Mouse (Mus musculus) kidney, postnatal 0 days (tissue): ENCODE results near the gene Prss48. TPM values are rescaled to one million over a fixed set of nuclear protein-coding genes. Genes with fewer than 3 reads are reported as not detected.

ENCODE experiments used
- ATAC-seq: fragments of 200-750 bp; cut with Nextera tagmentation; replicated peaks from 2 replicates; pipeline ENCODE4 v1.8.0; 2017; ENCODE audit warnings: low read depth, moderate number of reproducible peaks, moderate TSS enrichment, moderate library complexity; ENCODE audit not compliant: low FRiP score
- DNase-seq: peaks from one replicate; pipeline ENCODE4 v3.0.0-alpha.2; 2016; ENCODE audit warnings: low spot score
- H3K27ac ChIP-seq: fragments of 300-500 bp; sonication (generic); 2 replicates; pipeline ENCODE4 v1.5.1; 2014; ENCODE audit warnings: mild to moderate bottlenecking
- H3K27me3 ChIP-seq: fragments of 300-500 bp; sonication (generic); 2 replicates; pipeline ENCODE4 v1.6.1; 2014; ENCODE audit warnings: low read length, mixed read lengths; ENCODE audit not compliant: insufficient read depth
- H3K36me3 ChIP-seq: fragments of 300-500 bp; sonication (generic); 2 replicates; pipeline ENCODE4 v1.6.1; 2014; ENCODE audit warnings: low read length, mixed read lengths; ENCODE audit not compliant: insufficient read depth
- H3K4me1 ChIP-seq: fragments of 300-500 bp; sonication (generic); replicated peaks from 2 replicates; pipeline ENCODE4 v1.6.1; 2014; ENCODE audit warnings: antibody characterized with exemption, low read length, mixed read lengths; ENCODE audit not compliant: insufficient read depth
- H3K4me2 ChIP-seq: fragments of 300-500 bp; sonication (generic); 2 replicates; pipeline ENCODE4 v1.6.1; 2014; ENCODE audit warnings: mild to moderate bottlenecking, low read length, moderate library complexity, mixed read lengths
- H3K4me3 ChIP-seq: fragments of 300-500 bp; sonication (generic); replicated peaks from 2 replicates; pipeline ENCODE4 v1.5.1; 2014; ENCODE audit warnings: low read depth, low read length
- H3K9ac ChIP-seq: fragments of 300-500 bp; sonication (generic); 2 replicates; pipeline ENCODE4 v1.6.1; 2014; ENCODE audit warnings: low read depth, low read length
- H3K9me3 ChIP-seq: fragments of 300-500 bp; sonication (generic); replicated peaks from 2 replicates; pipeline ENCODE4 v1.6.1; 2016; ENCODE audit warnings: low read length, inconsistent platforms, mixed read lengths
- CTCF ChIP-seq: IDR thresholded peaks from 2 replicates; pipeline ENCODE4 v1.5.1; 2016; ENCODE audit warnings: antibody characterized with exemption, low read depth, mild to moderate bottlenecking, moderate library complexity
- WGBS: fragments of 180-500 bp; shearing (Covaris S2); extraction: QIAGEN DNeasy Blood & Tissue Kit; methylation state at CpG from one replicate; pipeline ENCODE4 v1.1.7; 2014; 5-methylcytosine and 5-hydroxymethylcytosine counted together
- polyA plus RNA-seq: library from polyadenylated mRNA; unstranded; fragments of >200 nt; fragmentation: Nextera tagmentation; extraction: Ambion mirVana; gene quantifications from 2 replicates; pipeline ENCODE4 v1.2.1, GENCODE M21; 2015

Gene Prss48
- polyA plus RNA-seq, 1 experiment from 2014 or later, result not detected

DNA sequence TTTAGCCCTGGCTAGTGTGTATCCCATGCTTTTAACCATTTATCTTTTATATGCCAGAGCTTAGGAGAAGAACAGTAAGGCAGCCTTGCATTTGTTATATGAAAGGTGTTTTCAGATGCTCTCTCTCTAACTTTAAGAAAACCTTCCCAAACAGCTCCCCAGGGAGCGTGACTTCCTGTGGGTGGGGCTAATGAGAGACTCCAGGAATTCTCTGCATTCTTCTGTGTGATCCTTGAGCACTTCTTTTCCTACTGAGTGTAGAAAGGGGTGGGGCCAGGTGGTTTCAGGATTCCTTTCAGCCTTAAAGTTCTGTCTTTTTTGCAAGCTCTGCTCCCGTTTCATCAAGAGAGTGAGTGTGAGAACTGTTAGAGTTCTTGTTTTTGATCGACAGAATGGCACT lies 8.3 kb upstream of the Prss48 start:
- H3K27me3 ChIP-seq, result no peaks in the 10 kb centered on the region
- ATAC-seq (no peak), DNase-seq (peak; percentile 72)
- 0 out of 2 replicates have a peak, but pooled peaks cover 4% of the 10 kb centered on the region for H3K4me1 ChIP-seq
- no peaks in the 10 kb centered on the region for H3K9me3 ChIP-seq
- no peak overlapping the region for H3K4me3 ChIP-seq
- no peak overlapping the region for H3K9ac ChIP-seq
- H3K36me3 ChIP-seq, result peaks cover 7% of the 10 kb centered on the region; the same call in 1 of the 2 replicates
- 55% methylated on average over 3 of the region's 3 CpGs for WGBS
- 0 out of 2 replicates have a peak overlapping the region, but pooled peaks have one; percentile 31 for H3K27ac ChIP-seq
- no peak for TF ChIP-seq CTCF
- H3K4me2 ChIP-seq, result no peak overlapping the region

DNA sequence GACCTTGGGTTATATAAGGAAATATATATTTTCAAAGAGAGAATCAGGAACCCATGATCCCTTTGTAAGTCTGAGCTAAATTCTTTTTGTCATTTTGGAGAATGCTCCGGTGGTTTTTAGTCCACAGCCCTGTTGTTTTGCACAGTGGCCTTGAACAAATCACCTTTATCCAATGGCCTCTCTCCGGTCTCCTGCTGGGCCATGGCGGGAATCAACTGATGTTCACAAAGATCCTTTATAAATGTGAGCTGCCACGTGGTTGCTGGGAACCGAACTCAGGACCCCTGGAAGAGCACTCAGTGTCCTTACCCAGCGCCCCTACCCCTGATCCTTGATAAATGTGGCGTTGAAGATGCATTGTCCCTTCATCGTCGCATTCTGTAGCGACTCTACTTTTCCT lies 2.5 kb upstream of the Prss48 start:
- Histone ChIP-seq H3K36me3 (peaks cover 7% of the 10 kb centered on the region; the same call in 1 of the 2 replicates), H3K4me1 (no peaks in the 10 kb centered on the region), H3K9ac (no peak overlapping the region), H3K27ac (no peak overlapping the region), H3K4me3 (no peak overlapping the region), H3K4me2 (no peak overlapping the region), H3K27me3 (no peaks in the 10 kb centered on the region), H3K9me3 (no peaks in the 10 kb centered on the region)
- 96% methylated on average over 10 of the region's 10 CpGs for WGBS
- TF ChIP-seq CTCF, result no peak
- DNase-seq (no peak), ATAC-seq (no peak)

DNA sequence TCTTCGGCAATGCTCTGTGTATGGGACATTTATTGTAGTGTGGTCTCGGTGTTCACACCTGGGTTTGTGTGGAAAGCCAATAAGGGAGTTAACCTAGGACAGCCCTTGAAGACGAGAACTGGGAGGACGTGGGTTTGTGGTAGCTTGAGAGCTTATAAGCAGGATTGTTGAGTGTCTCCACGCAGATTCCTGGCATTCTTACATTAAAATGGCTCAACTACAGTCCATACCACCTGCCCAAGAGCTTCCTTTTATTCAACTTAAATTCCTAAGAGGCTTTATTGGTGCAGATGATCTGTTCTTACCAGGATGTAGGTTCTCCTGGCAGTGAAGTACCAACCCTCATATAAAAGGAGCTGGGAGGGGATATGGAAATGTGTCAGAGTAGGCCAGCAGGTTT lies 649 bp upstream of the Prss48 start:
- Histone ChIP-seq H3K27me3 (no peaks in the 10 kb centered on the region), H3K27ac (no peak overlapping the region), H3K9me3 (no peaks in the 10 kb centered on the region), H3K36me3 (peaks cover under 1% of the 10 kb centered on the region; the same call in 1 of the 2 replicates), H3K4me2 (no peak overlapping the region), H3K4me3 (no peak overlapping the region), H3K4me1 (no peaks in the 10 kb centered on the region), H3K9ac (no peak overlapping the region)
- no peak for TF ChIP-seq CTCF
- ATAC-seq (no peak), DNase-seq (no peak)
- 70% methylated on average over 5 of the region's 5 CpGs for WGBS

DNA sequence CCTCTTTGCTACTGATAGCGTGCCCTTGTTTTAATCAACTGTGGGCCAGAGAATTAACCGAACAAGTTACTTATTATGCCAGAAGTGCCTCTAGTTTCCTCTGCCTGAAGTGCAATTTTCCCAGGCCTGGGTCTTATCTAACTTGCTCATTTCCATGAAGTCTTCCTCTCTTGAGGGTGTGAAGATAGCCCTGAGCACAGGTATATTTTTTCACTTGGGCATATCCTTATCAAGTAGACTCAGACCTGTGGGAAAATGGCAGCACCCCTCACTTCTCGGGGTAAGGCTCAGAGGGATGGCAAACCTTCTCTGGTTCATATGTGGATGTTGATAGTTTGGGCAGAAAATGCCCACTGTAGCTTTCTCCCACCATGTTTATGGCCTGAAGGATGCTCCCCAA lies 1.0 kb downstream of the Prss48 start:
- Histone ChIP-seq H3K4me3 (no peak overlapping the region), H3K27me3 (no peaks in the 10 kb centered on the region), H3K9ac (no peak overlapping the region), H3K27ac (no peak overlapping the region), H3K9me3 (no peaks in the 10 kb centered on the region), H3K4me1 (no peaks in the 10 kb centered on the region), H3K36me3 (no peaks in the 10 kb centered on the region), H3K4me2 (no peak overlapping the region)
- no peak for TF ChIP-seq CTCF
- DNase-seq (no peak), ATAC-seq (no peak)
- WGBS, result 81% methylated on average over 3 of the region's 3 CpGs

DNA sequence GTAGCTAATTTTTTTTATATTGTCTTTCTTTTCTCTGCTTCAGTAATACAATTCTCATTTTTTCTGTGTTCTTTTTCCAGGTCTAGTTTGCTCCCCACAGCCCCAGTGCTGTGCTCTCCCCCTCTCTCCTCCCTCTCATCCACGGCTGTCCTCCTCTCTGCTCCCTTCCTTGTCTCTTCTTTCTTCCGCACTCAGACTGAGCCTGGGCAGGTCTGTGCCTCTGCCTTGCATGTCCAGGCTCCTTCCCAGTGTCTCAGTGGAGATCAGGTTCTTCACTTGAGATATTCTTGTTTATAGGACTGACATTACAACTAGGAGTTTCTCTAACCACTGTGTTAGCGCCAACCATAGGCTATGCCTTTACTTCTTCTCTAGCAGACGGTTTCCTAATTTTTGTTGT lies 7.6 kb downstream of the Prss48 start:
- Histone ChIP-seq H3K4me1 (no peaks in the 10 kb centered on the region), H3K36me3 (no peaks in the 10 kb centered on the region), H3K27me3 (no peaks in the 10 kb centered on the region), H3K9me3 (no peaks in the 10 kb centered on the region), H3K9ac (no peak overlapping the region), H3K4me3 (no peak overlapping the region), H3K4me2 (no peak overlapping the region), H3K27ac (no peak overlapping the region)
- no peak for ATAC-seq
- no peak for TF ChIP-seq CTCF
- DNase-seq, result no peak
- 73% methylated on average over 4 of the region's 4 CpGs for WGBS

DNA sequence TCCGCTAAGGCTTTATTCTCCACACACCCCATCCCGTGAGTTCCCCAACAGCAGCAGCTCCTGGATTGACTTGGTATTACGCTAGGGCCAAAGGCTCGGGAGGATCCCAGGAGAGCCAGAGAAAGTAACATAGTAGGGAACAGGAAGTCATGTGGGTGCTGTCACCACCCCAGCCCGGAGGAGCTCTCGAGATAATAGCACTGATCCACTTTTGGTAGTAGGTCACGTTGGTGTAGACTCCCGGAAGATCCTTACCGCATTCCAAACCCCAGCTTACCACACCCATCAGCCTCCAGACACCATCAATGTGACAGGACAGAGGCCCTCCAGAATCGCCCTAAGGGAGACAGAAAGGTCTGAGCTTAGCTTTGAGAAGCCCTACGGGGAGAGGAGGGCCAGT lies 8.5 kb downstream of the Prss48 start:
- Histone ChIP-seq H3K4me1 (no peaks in the 10 kb centered on the region), H3K9me3 (no peaks in the 10 kb centered on the region), H3K36me3 (no peaks in the 10 kb centered on the region), H3K9ac (no peak overlapping the region), H3K27me3 (no peaks in the 10 kb centered on the region), H3K27ac (no peak overlapping the region), H3K4me3 (no peak overlapping the region), H3K4me2 (no peak overlapping the region)
- 66% methylated on average over 11 of the region's 11 CpGs for WGBS
- DNase-seq (no peak), ATAC-seq (no peak)
- TF ChIP-seq CTCF, result no peak

DNA sequence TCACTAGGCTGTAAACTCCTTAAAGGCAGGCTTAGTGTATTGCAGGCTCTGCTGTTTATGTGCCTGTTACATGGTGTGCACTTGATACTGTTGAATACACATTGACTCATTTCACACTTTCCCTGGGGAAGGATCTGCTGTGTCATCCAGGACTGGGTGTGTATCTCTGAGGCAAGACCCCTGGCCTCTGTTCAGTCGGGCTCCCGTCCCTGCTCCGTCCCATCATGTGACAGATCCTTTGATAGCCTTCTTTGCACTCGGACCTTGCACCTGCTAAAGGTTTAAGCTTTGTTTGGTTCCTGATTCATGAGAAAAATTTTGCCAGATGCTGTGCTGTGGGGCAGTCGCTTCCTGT lies 10.5 kb downstream of the Prss48 start:
- no peak overlapping the region for H3K9ac ChIP-seq

More for the DNA sequence above, 10.5 kb downstream of the Prss48 start:
- WGBS, result 45% methylated on average over 5 of the region's 5 CpGs
- ATAC-seq (0 out of 2 replicates have a peak, but pooled peaks have one; percentile 17), DNase-seq (peak; percentile 31)
- H3K9me3 ChIP-seq, result no peaks in the 10 kb centered on the region
- H3K36me3 ChIP-seq, result 0 out of 2 replicates have a peak, but pooled peaks cover 2% of the 10 kb centered on the region
- H3K4me3 ChIP-seq, result no peak overlapping the region
- TF ChIP-seq CTCF, result no peak
- no peaks in the 10 kb centered on the region for H3K27me3 ChIP-seq
- H3K4me1 ChIP-seq, result no peaks in the 10 kb centered on the region
- H3K4me2 ChIP-seq, result no peak overlapping the region
- H3K27ac ChIP-seq, result no peak overlapping the region
